Mouse (Mus musculus) gastrocnemius, adult 8-10 months (tissue): ENCODE data around the gene Skil. TPM values are rescaled to one million over a fixed set of nuclear protein-coding genes. Genes with fewer than 3 reads are reported as not detected.

Experiments used
- DNase-seq, 2 experiments: peaks; one replicate each; pipeline ENCODE4 v3.0.0; 2022; ENCODE audit warnings: low spot score in 2 of 2
- total RNA-seq, 4 experiments: library from RNA; stranded (reverse); gene quantifications; 2 replicates each; pipeline ENCODE4 v1.2.4; 2022

Gene Skil
- total RNA-seq, 4 experiments from 2014 or later: 8.6 to 12.2 (median 8.9) TPM

DNA sequence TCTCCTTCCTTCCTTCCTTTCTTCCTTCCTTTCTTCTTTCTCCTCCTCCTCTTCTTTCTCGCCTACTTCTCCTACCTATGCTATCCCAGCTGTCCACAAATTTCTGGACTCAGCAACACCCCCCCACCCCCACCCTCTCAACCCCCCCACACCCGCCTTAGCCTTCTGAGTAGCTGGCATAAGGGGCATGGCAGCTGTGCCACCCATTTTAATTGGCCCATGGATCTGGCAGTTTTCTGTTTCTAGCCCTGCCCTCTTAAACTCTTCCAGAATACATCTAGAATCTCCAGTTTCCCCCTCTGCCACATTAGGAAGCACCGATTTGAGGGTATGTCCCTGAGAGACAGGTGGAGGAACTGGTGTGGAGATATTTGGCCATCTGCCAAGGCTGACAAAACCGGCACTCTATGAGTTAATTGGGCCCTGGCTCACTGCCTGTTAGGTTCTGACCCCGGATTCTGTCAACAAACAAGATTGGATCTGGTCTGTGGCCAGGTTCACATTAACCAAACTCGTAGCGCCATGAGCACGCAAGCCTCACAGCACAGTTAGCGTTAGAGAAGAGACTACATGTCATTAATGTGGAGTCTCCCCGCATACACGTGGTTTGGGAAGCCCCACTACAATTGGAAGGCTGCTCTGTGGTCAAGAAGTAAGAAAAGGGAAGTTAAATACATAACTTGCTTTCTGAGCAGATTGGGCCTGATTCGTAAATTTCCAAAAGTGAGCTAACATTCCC, 11.2 kb upstream of the Skil start:
- no peak for DNase-seq

- DNase-seq: no peak
These were observed 9.9 kb upstream of the Skil start for GRCm38 (mm10) chr3:31085000-31085399.

- no peak for DNase-seq
These were observed 5.8 kb upstream of the Skil start for GRCm38 (mm10) chr3:31088789-31089775.

- no peak for DNase-seq
These were observed 4.9 kb upstream of the Skil start for GRCm38 (mm10) chr3:31089956-31090355.

- DNase-seq: no peak
These were observed 1.7 kb upstream of the Skil start for GRCm38 (mm10) chr3:31093196-31093595.

GRCm38 (mm10) chr3:31093627-31094351, 1.1 kb upstream of the Skil start:
- peak; percentile 27 to 65 for DNase-seq

DNA sequence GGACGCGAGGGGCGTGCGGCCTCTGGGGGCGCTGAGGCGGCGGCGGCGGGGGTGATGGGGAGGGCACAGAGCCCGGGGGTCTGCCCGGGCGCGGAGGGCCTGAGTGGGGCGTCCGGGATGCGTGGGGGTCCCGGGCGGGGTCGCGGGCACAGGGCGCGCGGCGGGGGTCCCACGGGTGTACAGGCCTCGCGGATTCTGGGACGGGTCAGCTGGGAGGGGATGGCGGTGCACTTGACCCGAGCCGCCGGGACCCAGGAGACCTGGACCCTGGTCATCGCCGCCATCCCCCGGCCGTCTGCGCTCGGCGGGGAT, 277 bp downstream of the Skil start:
- no peak for DNase-seq

DNA sequence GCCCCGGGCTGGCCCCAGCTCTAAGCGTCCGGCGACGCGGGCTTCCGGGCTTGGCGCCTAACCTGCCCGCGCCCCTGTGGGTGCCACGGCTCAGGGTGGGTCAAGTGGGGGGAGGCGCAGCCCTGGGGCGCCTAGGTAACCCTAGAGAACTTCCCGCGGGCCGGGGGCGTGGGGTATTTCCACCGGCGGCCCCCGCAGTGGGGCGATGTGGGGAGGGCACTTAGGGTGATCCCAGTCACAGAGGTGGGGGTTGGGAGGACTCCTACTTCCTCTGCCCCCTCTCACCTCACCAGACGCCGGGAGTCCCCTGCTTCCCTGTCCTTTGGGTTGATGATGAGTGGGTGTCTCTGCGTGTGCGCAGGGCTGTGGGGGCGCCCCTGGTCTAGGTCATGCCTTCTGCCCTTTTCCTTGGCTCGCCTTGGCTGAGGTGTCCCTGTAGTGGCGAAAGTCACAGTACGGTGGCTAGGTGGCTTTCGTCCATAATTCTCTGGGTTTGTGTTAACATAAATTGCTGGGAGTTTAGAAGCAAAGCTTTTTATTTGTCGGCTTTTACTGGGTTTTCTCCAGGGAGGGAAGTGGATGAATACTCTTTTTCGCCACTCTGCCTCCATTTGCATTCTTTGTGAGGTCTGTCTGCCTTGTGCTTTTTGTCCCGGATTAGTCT, 765 bp downstream of the Skil start:
- DNase-seq: peak; percentile 10 to 34

- no peak for DNase-seq
These were observed 1.6 kb downstream of the Skil start for GRCm38 (mm10) chr3:31096155-31097101.

GRCm38 (mm10) chr3:31097102-31097720, 2.4 kb downstream of the Skil start:
- no peak for DNase-seq

DNA sequence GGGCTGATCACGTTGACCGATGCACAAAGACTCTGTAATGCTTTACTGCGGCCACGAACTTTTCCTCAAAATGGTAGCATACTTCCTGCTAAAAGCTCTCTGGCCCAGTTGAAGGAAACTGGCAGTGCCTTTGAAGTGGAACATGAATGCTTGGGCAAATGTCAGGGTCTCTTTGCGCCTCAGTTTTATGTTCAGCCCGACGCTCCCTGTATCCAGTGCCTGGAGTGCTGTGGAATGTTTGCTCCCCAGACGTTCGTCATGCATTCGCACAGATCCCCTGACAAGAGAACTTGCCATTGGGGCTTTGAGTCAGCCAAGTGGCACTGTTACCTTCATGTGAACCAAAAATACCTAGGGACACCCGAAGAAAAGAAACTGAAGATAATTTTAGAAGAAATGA, 3.1 kb downstream of the Skil start:
- no peak for DNase-seq

DNA sequence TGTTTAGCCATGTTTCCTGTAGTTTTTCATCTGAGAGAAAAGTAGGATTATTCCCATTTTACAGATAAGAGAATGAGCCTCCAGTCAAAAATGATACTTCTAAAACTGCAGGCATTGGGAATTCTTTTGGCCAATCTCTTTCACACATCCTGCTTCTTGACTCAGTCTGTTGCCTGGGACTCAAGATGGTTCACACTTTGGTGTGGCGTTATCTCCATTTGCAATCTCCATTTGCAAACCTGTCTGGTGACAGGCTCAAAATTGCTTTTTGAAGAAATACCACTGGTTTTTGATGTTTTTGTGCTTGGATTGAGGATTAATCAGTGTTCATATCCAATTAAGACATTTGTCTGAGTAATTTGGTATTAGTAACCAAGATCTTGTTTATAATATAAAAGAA, 3.7 kb downstream of the Skil start:
- DNase-seq: no peak

DNA sequence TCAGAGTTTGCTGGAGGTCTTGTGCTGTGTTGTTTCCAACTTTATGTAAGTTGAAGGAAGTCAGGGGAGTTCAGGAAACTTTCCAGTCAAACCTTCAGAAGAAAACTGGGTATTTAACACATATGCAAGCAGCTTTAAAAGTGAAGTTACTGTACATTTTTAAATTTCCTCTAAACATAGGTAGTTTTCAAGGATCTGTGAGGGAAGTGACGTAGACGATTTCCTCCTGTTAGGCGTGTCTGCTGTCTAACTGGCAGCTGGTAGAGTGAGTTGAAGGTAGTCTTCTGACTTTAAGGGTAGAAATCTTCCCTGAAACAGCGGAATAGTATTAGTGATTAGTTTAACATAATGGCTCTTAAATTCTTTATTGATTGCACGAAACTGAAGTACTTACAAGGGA, 5.2 kb downstream of the Skil start:
- no peak for DNase-seq

GRCm38 (mm10) chr3:31100802-31101201, 5.9 kb downstream of the Skil start:
- DNase-seq: no peak

DNA sequence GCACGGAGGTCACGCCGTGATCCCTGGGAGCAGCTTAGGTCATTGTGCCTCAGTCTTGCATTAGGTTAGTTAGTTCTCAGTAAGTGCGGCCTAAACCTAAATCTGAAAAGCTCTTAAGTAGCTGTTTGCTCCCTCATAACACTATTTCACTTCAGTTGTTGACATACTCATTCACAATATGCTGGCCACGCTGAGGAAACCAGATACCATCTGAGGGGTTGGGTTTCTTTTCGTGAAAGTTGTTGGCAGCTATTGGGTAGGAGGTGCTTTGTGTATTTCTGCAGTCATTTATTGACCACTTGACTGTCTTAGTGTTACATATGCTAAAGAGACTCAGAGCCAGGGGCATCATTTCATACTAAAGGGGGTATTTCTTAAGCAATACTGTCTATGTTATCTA, 10.1 kb downstream of the Skil start:
- no peak for DNase-seq

DNA sequence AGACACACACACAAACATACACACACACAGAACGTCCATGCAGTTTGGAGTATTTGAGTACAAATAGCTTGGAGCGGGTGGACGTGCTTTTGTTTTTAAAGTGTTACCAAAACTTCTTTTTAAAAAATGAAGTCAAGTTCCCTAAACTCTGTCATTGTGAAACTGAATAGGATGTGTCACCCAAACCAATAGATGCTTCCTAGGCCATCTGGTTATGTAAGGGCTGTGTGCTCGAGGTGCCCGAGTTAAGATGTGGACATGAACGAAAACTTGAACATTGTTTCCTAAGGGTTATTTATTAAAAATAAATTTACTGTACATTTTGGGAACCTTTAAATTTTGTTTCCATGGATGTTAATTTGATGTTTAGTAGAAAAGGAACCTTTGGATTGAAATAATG, 11.7 kb downstream of the Skil start:
- no peak for DNase-seq

DNA sequence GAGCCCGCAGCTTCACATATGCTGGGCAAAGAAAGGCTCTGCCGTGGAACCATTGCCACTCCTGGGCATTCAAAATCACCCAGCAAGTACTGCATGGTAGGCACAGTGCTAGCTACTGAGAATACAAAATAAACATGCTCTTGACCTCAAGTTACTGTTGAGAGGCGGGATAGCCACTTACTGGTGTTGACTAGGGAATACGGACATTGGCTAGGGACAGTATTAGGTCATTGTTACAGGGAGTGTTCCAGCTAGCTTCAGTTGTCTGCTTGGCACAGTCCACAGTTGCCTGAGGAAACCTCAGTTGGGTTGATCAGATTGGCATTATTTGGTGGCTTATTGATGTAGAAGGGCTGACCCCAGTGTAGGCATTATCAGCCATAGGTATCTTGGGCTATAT, 12.8 kb downstream of the Skil start:
- no peak for DNase-seq

GRCm38 (mm10) chr3:31109108-31109507, 14.2 kb downstream of the Skil start:
- DNase-seq: no peak

DNA sequence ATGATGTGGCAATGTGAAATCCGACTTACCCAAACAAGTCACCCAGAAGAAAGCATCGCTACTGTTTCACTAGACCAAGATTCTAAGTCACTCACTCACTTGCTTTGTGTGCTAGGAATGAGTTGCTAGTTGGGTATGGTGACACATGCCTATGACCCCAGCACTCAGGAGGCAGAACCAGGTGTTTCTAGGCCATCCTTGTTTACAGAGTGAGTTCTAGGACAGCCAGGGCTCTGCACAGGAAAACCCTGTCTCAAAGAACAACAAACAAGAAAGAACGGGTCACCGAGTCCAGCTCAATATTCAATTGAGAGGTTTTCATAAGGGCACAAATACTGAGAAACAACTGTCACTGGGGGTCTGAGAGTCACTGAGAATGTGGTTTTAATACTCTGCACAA, 28.2 kb downstream of the Skil start:
- DNase-seq: no peak

DNA sequence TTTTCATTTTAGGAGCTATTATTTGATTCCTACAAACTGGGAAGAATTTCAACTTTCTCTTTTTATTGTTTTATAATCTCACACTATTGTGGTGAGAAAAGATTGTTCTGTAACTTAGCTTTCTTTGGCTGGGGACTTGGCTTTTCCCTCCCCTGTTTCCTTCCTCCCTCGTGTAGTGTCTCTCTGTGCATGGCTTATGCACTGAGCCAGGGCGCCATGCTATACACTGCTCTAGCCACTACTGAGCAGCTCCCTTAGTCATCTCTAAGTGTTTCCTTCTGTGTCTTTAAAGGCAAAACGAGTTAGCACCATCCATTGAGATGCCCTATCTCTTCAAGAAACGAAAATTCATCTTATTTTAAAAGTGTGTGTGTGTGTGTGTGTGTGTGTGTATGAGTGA, 31.4 kb downstream of the Skil start:
- DNase-seq: no peak
